Mouse (Mus musculus): ENCODE data around the gene Vmn1r193. TPM values are rescaled to one million over a fixed set of nuclear protein-coding genes. Genes with fewer than 3 reads are reported as not detected.

The Vmn1r193 gene
- polyA plus RNA-seq, 1 experiment: not detected

- Histone ChIP-seq H3ac (ENCODE audit: control insufficient read depth, insufficient read length) (no peak overlapping the region), H3K27me3 (ENCODE audit: control insufficient read depth, insufficient read depth, insufficient read length) (no peaks in the 10 kb centered on the region), H3K4me3 (no peak overlapping the region), H3K4me2 (ENCODE audit: low read depth) (no peak overlapping the region), H3K36me3 (ENCODE audit: control insufficient read depth, insufficient read depth) (no peaks in the 10 kb centered on the region), H3K79me2 (ENCODE audit: control insufficient read depth, insufficient read depth) (no peaks in the 10 kb centered on the region)
- TF ChIP-seq MYOG (IDR thresholded peaks at IDR 0.05; ENCODE audit: control insufficient read depth in 1 of 3, insufficient read depth in 1 of 3, insufficient read length in 2 of 3, low read depth in 2 of 3): no peak
- TF ChIP-seq TCF12 (IDR thresholded peaks at IDR 0.05; ENCODE audit: insufficient read depth, poor library complexity, severe bottlenecking): no peak
- no peak for TF ChIP-seq SRF (IDR thresholded peaks at IDR 0.05; ENCODE audit: control insufficient read depth, insufficient read length, low read depth)
- no peak for TF ChIP-seq TCF3 (IDR thresholded peaks at IDR 0.05; ENCODE audit: insufficient read length, low read depth)
- no peak for TF ChIP-seq USF1 (IDR thresholded peaks at IDR 0.05; ENCODE audit: low read depth)
- no peak for TF ChIP-seq REST (IDR thresholded peaks at IDR 0.05; ENCODE audit: insufficient read depth, insufficient read length)
- TF ChIP-seq POLR2A (IDR thresholded peaks at IDR 0.05; ENCODE audit: insufficient read length, low read depth): no peak
- no peak for TF ChIP-seq MYOD1 (IDR thresholded peaks at IDR 0.05; ENCODE audit: control insufficient read depth in 1 of 3, insufficient read length in 2 of 3, low read depth in 2 of 3)
- no peak for TF ChIP-seq CEBPB (IDR thresholded peaks at IDR 0.05; ENCODE audit: insufficient read depth, poor library complexity, severe bottlenecking)
- no peak for TF ChIP-seq POLR2AphosphoS2 (IDR thresholded peaks at IDR 0.05; ENCODE audit: insufficient read length, low read depth)
- TF ChIP-seq MAX (IDR thresholded peaks at IDR 0.05; ENCODE audit: low read depth): no peak
These were observed 32.6 kb downstream of the Vmn1r193 start for GRCm38 (mm10) chr13:22190385-22190784.

GRCm38 (mm10) chr13:22189313-22189712, 33.6 kb downstream of the Vmn1r193 start:
- no peak overlapping the region for H3K4me2 ChIP-seq (ENCODE audit: low read depth)
- TF ChIP-seq SRF (IDR thresholded peaks at IDR 0.05; ENCODE audit: control insufficient read depth, insufficient read length, low read depth) (no peak), POLR2AphosphoS2 (IDR thresholded peaks at IDR 0.05; ENCODE audit: insufficient read length, low read depth) (no peak), USF1 (IDR thresholded peaks at IDR 0.05; ENCODE audit: low read depth) (no peak), MYOG (IDR thresholded peaks at IDR 0.05; ENCODE audit: control insufficient read depth in 1 of 3, insufficient read depth in 1 of 3, insufficient read length in 2 of 3, low read depth in 2 of 3) (no peak)
- no peak overlapping the region for H3ac ChIP-seq (ENCODE audit: control insufficient read depth, insufficient read length)
- H3K79me2 ChIP-seq (ENCODE audit: control insufficient read depth, insufficient read depth): no peaks in the 10 kb centered on the region
- H3K36me3 ChIP-seq (ENCODE audit: control insufficient read depth, insufficient read depth): no peaks in the 10 kb centered on the region
- H3K4me3 ChIP-seq: no peak overlapping the region
- H3K27me3 ChIP-seq (ENCODE audit: control insufficient read depth, insufficient read depth, insufficient read length): no peaks in the 10 kb centered on the region

DNA sequence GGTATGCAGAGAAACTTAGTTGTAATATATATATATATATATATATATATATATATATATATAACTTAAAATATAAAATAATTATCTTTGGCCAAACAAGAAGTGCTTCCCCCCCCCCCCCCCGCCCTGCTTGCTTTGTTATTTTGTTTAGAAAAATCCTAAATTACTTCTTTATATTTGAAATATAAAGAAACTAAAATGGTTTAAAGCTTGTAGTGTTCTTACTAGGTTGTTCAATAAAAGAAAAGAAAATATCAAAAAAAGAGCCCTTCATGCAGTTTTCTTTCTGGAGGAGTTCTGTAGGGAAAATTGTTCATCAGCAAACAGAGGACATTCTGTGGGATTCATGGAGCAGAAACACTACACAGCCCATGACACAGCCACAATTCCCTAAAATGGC, 39.1 kb downstream of the Vmn1r193 start, which contains the start of gene Vmn1r191:
Gene Vmn1r191 (minus strand): TSS at position 101 of the 400 bp plus-strand sequence.
- no peak within 1 kb of the TSS for H3ac ChIP-seq (ENCODE audit: control insufficient read depth, insufficient read length)
- H3K79me2 ChIP-seq (ENCODE audit: control insufficient read depth, insufficient read depth): no peaks in the 10 kb centered on the region
- no peaks in the 10 kb centered on the region for H3K36me3 ChIP-seq (ENCODE audit: control insufficient read depth, insufficient read depth)
- no peak for TF ChIP-seq CEBPB (IDR thresholded peaks at IDR 0.05; ENCODE audit: insufficient read depth, poor library complexity, severe bottlenecking)
- H3K27me3 ChIP-seq (ENCODE audit: control insufficient read depth, insufficient read depth, insufficient read length): no peaks in the 10 kb centered on the region
- H3K4me3 ChIP-seq: no peak within 1 kb of the TSS
- no peak within 1 kb of the TSS for H3K4me2 ChIP-seq (ENCODE audit: low read depth)

GRCm38 (mm10) chr13:22168416-22168815, 54.5 kb downstream of the Vmn1r193 start:
- Histone ChIP-seq H3K27me3 (ENCODE audit: control insufficient read depth, insufficient read depth, insufficient read length) (no peaks in the 10 kb centered on the region), H3ac (ENCODE audit: control insufficient read depth, insufficient read length) (no peak overlapping the region), H3K4me2 (ENCODE audit: low read depth) (no peak overlapping the region), H3K36me3 (ENCODE audit: control insufficient read depth, insufficient read depth) (no peaks in the 10 kb centered on the region), H3K4me3 (no peak overlapping the region), H3K79me2 (ENCODE audit: control insufficient read depth, insufficient read depth) (no peaks in the 10 kb centered on the region)
- no peak for TF ChIP-seq REST (IDR thresholded peaks at IDR 0.05; ENCODE audit: insufficient read depth, insufficient read length)
- no peak for TF ChIP-seq TCF3 (IDR thresholded peaks at IDR 0.05; ENCODE audit: insufficient read length, low read depth)
- no peak for TF ChIP-seq MYOG (IDR thresholded peaks at IDR 0.05; ENCODE audit: control insufficient read depth in 1 of 3, insufficient read depth in 1 of 3, insufficient read length in 2 of 3, low read depth in 2 of 3)
- TF ChIP-seq TCF12 (IDR thresholded peaks at IDR 0.05; ENCODE audit: insufficient read depth, poor library complexity, severe bottlenecking): no peak
- no peak for TF ChIP-seq POLR2A (IDR thresholded peaks at IDR 0.05; ENCODE audit: insufficient read length, low read depth)
- TF ChIP-seq E2F4 (IDR thresholded peaks at IDR 0.05; ENCODE audit: insufficient read depth): no peak
- no peak for TF ChIP-seq CEBPB (IDR thresholded peaks at IDR 0.05; ENCODE audit: insufficient read depth, poor library complexity, severe bottlenecking)
- no peak for TF ChIP-seq USF1 (IDR thresholded peaks at IDR 0.05; ENCODE audit: low read depth)
- TF ChIP-seq MAX (IDR thresholded peaks at IDR 0.05; ENCODE audit: low read depth): no peak
- no peak for TF ChIP-seq MYOD1 (IDR thresholded peaks at IDR 0.05; ENCODE audit: control insufficient read depth in 1 of 3, insufficient read length in 2 of 3, low read depth in 2 of 3)
- no peak for TF ChIP-seq POLR2AphosphoS2 (IDR thresholded peaks at IDR 0.05; ENCODE audit: insufficient read length, low read depth)
- TF ChIP-seq SRF (IDR thresholded peaks at IDR 0.05; ENCODE audit: control insufficient read depth, insufficient read length, low read depth): no peak

Other genes with a start within 250 kb of the Vmn1r193 start
- gene Pom121l2, start 242.0 kb downstream of the Vmn1r193 start, polyA plus RNA-seq (2012; fragmentation: generic; extraction: Trizol): not detected
- 0.34 TPM for gene Prss16, start 213.4 kb downstream of the Vmn1r193 start, polyA plus RNA-seq (2012; fragmentation: generic; extraction: Trizol)
- 2.2 TPM for gene Hist1h2ah, start 187.6 kb downstream of the Vmn1r193 start, polyA plus RNA-seq (2012; fragmentation: generic; extraction: Trizol)
- gene Hist1h2bk, start 187.3 kb downstream of the Vmn1r193 start, polyA plus RNA-seq (2012; fragmentation: generic; extraction: Trizol): 8.2 TPM
- 31.0 TPM for gene Hist1h4i, start 181.8 kb downstream of the Vmn1r193 start, polyA plus RNA-seq (2012; fragmentation: generic; extraction: Trizol)
- 4.1 TPM for gene Hist1h2ag, start 180.2 kb downstream of the Vmn1r193 start, polyA plus RNA-seq (2012; fragmentation: generic; extraction: Trizol)
- gene Hist1h2bj, start 179.9 kb downstream of the Vmn1r193 start, polyA plus RNA-seq (2012; fragmentation: generic; extraction: Trizol): 3.4 TPM
- not detected for gene Vmn1r188, start 138.7 kb downstream of the Vmn1r193 start, polyA plus RNA-seq (2012; fragmentation: generic; extraction: Trizol)
- not detected for gene Vmn1r189, start 117.3 kb downstream of the Vmn1r193 start, polyA plus RNA-seq (2012; fragmentation: generic; extraction: Trizol)
- not detected for gene Vmn1r191, start 39.2 kb downstream of the Vmn1r193 start, polyA plus RNA-seq (2012; fragmentation: generic; extraction: Trizol)
- not detected for gene Vmn1r192, start 32.0 kb downstream of the Vmn1r193 start, polyA plus RNA-seq (2012; fragmentation: generic; extraction: Trizol)
- gene Vmn1r194, start 21.1 kb upstream of the Vmn1r193 start, polyA plus RNA-seq (2012; fragmentation: generic; extraction: Trizol): not detected
- gene Vmn1r195, start 47.4 kb upstream of the Vmn1r193 start, polyA plus RNA-seq (2012; fragmentation: generic; extraction: Trizol): not detected
- gene Vmn1r196, start 66.8 kb upstream of the Vmn1r193 start, polyA plus RNA-seq (2012; fragmentation: generic; extraction: Trizol): not detected
- gene Vmn1r197, start 101.4 kb upstream of the Vmn1r193 start, polyA plus RNA-seq (2012; fragmentation: generic; extraction: Trizol): not detected
- gene Vmn1r198, start 127.2 kb upstream of the Vmn1r193 start, polyA plus RNA-seq (2012; fragmentation: generic; extraction: Trizol): not detected
- gene Vmn1r199, start 156.7 kb upstream of the Vmn1r193 start, polyA plus RNA-seq (2012; fragmentation: generic; extraction: Trizol): not detected
- gene Vmn1r200, start 167.2 kb upstream of the Vmn1r193 start, polyA plus RNA-seq (2012; fragmentation: generic; extraction: Trizol): not detected
- gene Vmn1r201, start 248.8 kb upstream of the Vmn1r193 start, polyA plus RNA-seq (2012; fragmentation: generic; extraction: Trizol): not detected

All from myocyte (in vitro differentiated cells).